Mouse (Mus musculus) erythroblast, embryonic 14.5 days (primary cell): ENCODE results near the gene Tbc1d24.

Experiments
- GATA1 ChIP-seq: IDR thresholded peaks from 2 replicates; pipeline ENCODE4 v1.6.1; 2012; ENCODE audit warnings: low read length, inconsistent platforms, mixed read lengths
- TAL1 ChIP-seq: IDR thresholded peaks from 3 replicates; pipeline ENCODE4 v1.6.1; 2012; ENCODE audit warnings: low read length, inconsistent platforms, mixed read lengths

GRCm38 (mm10) chr17:24151890-24152563 is 53.3 kb downstream of the Tbc1d24 start:
- TF ChIP-seq GATA1 (no peak), TAL1 (no peak)
